Mouse (Mus musculus) intestine, embryonic 15.5 days (tissue): ENCODE measurements around the gene Rsrc1. TPM values are rescaled to one million over a fixed set of nuclear protein-coding genes. Genes with fewer than 3 reads are reported as not detected.

Experiments used
- ATAC-seq: fragments of 200-750 bp; cut with Nextera tagmentation; 2 replicates; pipeline ENCODE4 v1.8.0; 2017; ENCODE audit warnings: moderate TSS enrichment, moderate library complexity
- H3K27ac ChIP-seq: fragments of 300-500 bp; sonication (generic); 2 replicates; pipeline ENCODE4 v1.5.1; 2015; ENCODE audit warnings: mild to moderate bottlenecking, inconsistent platforms
- H3K27me3 ChIP-seq: fragments of 300-500 bp; sonication (generic); replicated peaks from 2 replicates; pipeline ENCODE4 v1.6.1; 2015; ENCODE audit warnings: inconsistent platforms
- H3K36me3 ChIP-seq: fragments of 300-500 bp; sonication (generic); 2 replicates; pipeline ENCODE4 v1.6.1; 2015; ENCODE audit warnings: inconsistent platforms
- H3K4me1 ChIP-seq: fragments of 300-500 bp; sonication (generic); replicated peaks from 2 replicates; pipeline ENCODE4 v1.6.1; 2015; ENCODE audit warnings: inconsistent platforms
- H3K4me2 ChIP-seq: fragments of 300-500 bp; sonication (generic); replicated peaks from 2 replicates; pipeline ENCODE4 v1.6.1; 2015; ENCODE audit warnings: mild to moderate bottlenecking, inconsistent platforms
- H3K4me3 ChIP-seq: fragments of 300-500 bp; sonication (generic); replicated peaks from 2 replicates; pipeline ENCODE4 v1.5.1; 2015; ENCODE audit warnings: inconsistent platforms
- H3K9ac ChIP-seq: fragments of 300-500 bp; sonication (generic); 2 replicates; pipeline ENCODE4 v1.6.1; 2015; ENCODE audit warnings: inconsistent platforms
- H3K9me3 ChIP-seq: fragments of 300-500 bp; sonication (generic); 2 replicates; pipeline ENCODE4 v1.6.1; 2016; ENCODE audit warnings: inconsistent platforms
- WGBS: fragments of 180-500 bp; shearing (Covaris S2); methylation state at CpG from one replicate; pipeline ENCODE4 v1.1.7; 2015; 5-methylcytosine and 5-hydroxymethylcytosine counted together
- polyA plus RNA-seq: library from polyadenylated mRNA; unstranded; fragments of >200 nt; fragmentation: Nextera tagmentation; extraction: Ambion mirVana; gene quantifications from 2 replicates; pipeline ENCODE4 v1.2.1, GENCODE M21; 2015

Rsrc1 gene
- polyA plus RNA-seq, 1 experiment from 2014 or later: 23.6 TPM

- no peaks in the 10 kb centered on the region for H3K36me3 ChIP-seq
- no peaks in the 10 kb centered on the region for H3K9me3 ChIP-seq
- 84% methylated on average over 6 of the region's 6 CpGs for WGBS
Measured at GRCm38 (mm10) chr3:67367481-67367880, 386.3 kb downstream of the Rsrc1 start.

GRCm38 (mm10) chr3:67369407-67370079 is 388.4 kb downstream of the Rsrc1 start:
- 73% methylated on average over 5 of the region's 5 CpGs for WGBS
- no peak for ATAC-seq
- no peaks in the 10 kb centered on the region for H3K9me3 ChIP-seq
- no peak overlapping the region for H3K27ac ChIP-seq
- no peaks in the 10 kb centered on the region for H3K27me3 ChIP-seq
- no peak overlapping the region for H3K4me3 ChIP-seq
- H3K9ac ChIP-seq: no peak overlapping the region
- no peaks in the 10 kb centered on the region for H3K36me3 ChIP-seq
- H3K4me1 ChIP-seq: no peaks in the 10 kb centered on the region
- H3K4me2 ChIP-seq: no peak overlapping the region

More at GRCm38 (mm10) chr3:67367481-67367880, 386.3 kb downstream of the Rsrc1 start:
- Histone ChIP-seq H3K9ac (no peak overlapping the region), H3K27ac (no peak overlapping the region), H3K4me3 (no peak overlapping the region), H3K27me3 (no peaks in the 10 kb centered on the region), H3K4me1 (no peaks in the 10 kb centered on the region), H3K4me2 (no peak overlapping the region)
- ATAC-seq: no peak

- H3K27me3 ChIP-seq: no peaks in the 10 kb centered on the region
- H3K4me2 ChIP-seq: no peak overlapping the region
- H3K9me3 ChIP-seq: no peaks in the 10 kb centered on the region
- WGBS: 72% methylated on average over 4 of the region's 4 CpGs
- H3K36me3 ChIP-seq: no peaks in the 10 kb centered on the region
- H3K9ac ChIP-seq: no peak overlapping the region
- no peak overlapping the region for H3K4me3 ChIP-seq
- no peak overlapping the region for H3K27ac ChIP-seq
- no peak for ATAC-seq
- H3K4me1 ChIP-seq: no peaks in the 10 kb centered on the region
Measured at GRCm38 (mm10) chr3:67372194-67372593, 391.0 kb downstream of the Rsrc1 start.

- Histone ChIP-seq H3K9ac (no peak overlapping the region), H3K27ac (no peak overlapping the region), H3K4me3 (no peak overlapping the region), H3K36me3 (no peaks in the 10 kb centered on the region), H3K4me2 (no peak overlapping the region), H3K27me3 (no peaks in the 10 kb centered on the region), H3K9me3 (no peaks in the 10 kb centered on the region), H3K4me1 (no peaks in the 10 kb centered on the region)
- no peak for ATAC-seq
- WGBS: 59% methylated on average over 5 of the region's 5 CpGs
Measured at GRCm38 (mm10) chr3:67372781-67373180, 391.6 kb downstream of the Rsrc1 start.

GRCm38 (mm10) chr3:67373872-67374271 is 392.7 kb downstream of the Rsrc1 start, which contains the start of gene Mlf1:
Gene Mlf1, plus strand, starts transcription at chr3:67374097.
- Histone ChIP-seq H3K4me3 (peak within 1 kb of the TSS; percentile 47), H3K4me2 (peak within 1 kb of the TSS; percentile 87), H3K36me3 (no peaks in the 10 kb centered on the region), H3K27me3 (no peaks in the 10 kb centered on the region), H3K27ac (no peak within 1 kb of the TSS), H3K4me1 (no peaks in the 10 kb centered on the region), H3K9ac (peak within 1 kb of the TSS; percentile 44), H3K9me3 (no peaks in the 10 kb centered on the region)
- under 1% methylated on average over 35 of the region's 35 CpGs for WGBS
- ATAC-seq: peak; percentile 100

- H3K4me2 ChIP-seq: peak overlapping the region; percentile 87
- peak overlapping the region; percentile 47 for H3K4me3 ChIP-seq
- ATAC-seq: peak; percentile 59
- WGBS: 29% methylated on average over 7 of the region's 7 CpGs
- no peak overlapping the region for H3K27ac ChIP-seq
- H3K9ac ChIP-seq: peak overlapping the region; percentile 44
- H3K36me3 ChIP-seq: no peaks in the 10 kb centered on the region
- H3K27me3 ChIP-seq: no peaks in the 10 kb centered on the region
- no peaks in the 10 kb centered on the region for H3K9me3 ChIP-seq
- H3K4me1 ChIP-seq: no peaks in the 10 kb centered on the region
Measured at GRCm38 (mm10) chr3:67374360-67374778, 393.2 kb downstream of the Rsrc1 start.

- no peaks in the 10 kb centered on the region for H3K27me3 ChIP-seq
- peak within 1 kb of the TSS; percentile 87 for H3K4me2 ChIP-seq
- peak within 1 kb of the TSS; percentile 47 for H3K4me3 ChIP-seq
- no peak within 1 kb of the TSS for H3K27ac ChIP-seq
- H3K36me3 ChIP-seq: no peaks in the 10 kb centered on the region
- WGBS: 28% methylated on average over 3 of the region's 3 CpGs
- no peak for ATAC-seq
- peak within 1 kb of the TSS; percentile 44 for H3K9ac ChIP-seq
- H3K4me1 ChIP-seq: no peaks in the 10 kb centered on the region
- H3K9me3 ChIP-seq: no peaks in the 10 kb centered on the region
Measured at GRCm38 (mm10) chr3:67375063-67375462, 393.9 kb downstream of the Rsrc1 start, which contains the start of gene Gm17402. Gene Gm17402, minus strand, starts transcription at chr3:67375163.

- Histone ChIP-seq H3K4me2 (no peak overlapping the region), H3K4me3 (no peak overlapping the region), H3K27me3 (no peaks in the 10 kb centered on the region), H3K9me3 (no peaks in the 10 kb centered on the region), H3K4me1 (no peaks in the 10 kb centered on the region), H3K36me3 (no peaks in the 10 kb centered on the region), H3K9ac (no peak overlapping the region), H3K27ac (no peak overlapping the region)
- no peak for ATAC-seq
Measured at GRCm38 (mm10) chr3:67378215-67378614, 397.0 kb downstream of the Rsrc1 start.

Other genes starting within 250 kb of the Rsrc1 start
- 0.24 and 0.44 TPM in 2 replicates for gene Shox2, start 381 bp downstream of the Rsrc1 start, polyA plus RNA-seq